Mouse (Mus musculus): ENCODE measurements around the gene Cyren.

DNA sequence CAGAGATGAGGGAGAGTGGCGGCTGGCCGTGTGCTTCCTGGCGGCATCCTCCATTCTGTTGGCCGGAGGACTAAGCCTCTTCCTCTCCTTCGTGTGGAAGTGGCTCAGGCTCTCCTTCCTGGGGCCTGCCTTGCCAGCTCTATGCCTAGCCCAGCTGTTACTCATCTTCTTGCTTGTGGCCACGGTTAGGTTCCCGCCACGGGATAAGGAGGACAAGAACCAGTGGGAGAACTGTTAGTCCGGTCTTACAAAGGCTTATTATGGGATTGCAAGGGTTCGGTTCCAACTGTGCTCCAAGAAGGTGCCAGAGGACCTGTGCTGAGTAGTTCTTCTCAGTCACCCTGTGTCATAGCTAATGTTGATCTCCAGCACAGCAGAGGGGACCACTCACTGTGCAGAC lies 5.0 kb downstream of the Cyren start:
- TF ChIP-seq CTCF (conservative IDR thresholded peaks at IDR 0.05; ENCODE audit: low read length) (no peak), NANOG (IDR thresholded peaks at IDR 0.05; ENCODE audit: borderline replicate concordance, low read length) (no peak), POU5F1 (IDR thresholded peaks at IDR 0.05; ENCODE audit: borderline replicate concordance, low read length) (no peak)

All from E14TG2a.4 (cell line).